Mouse (Mus musculus) lung, postnatal 10 days (tissue): ENCODE results near the gene Hist1h2af.
"Not testable (repeated sequence)": the region's sequence is repeated elsewhere in the genome, so short reads cannot be mapped to it uniquely, and the experiment has no call there.

ENCODE experiments used
- DNase-seq: peaks from one replicate; pipeline ENCODE4 v3.0.0; 2021

Hist1h2af gene

GRCm38 (mm10) chr13:23536076-23536822, 2.5 kb downstream of the Hist1h2af start:
- no peak for DNase-seq

- no peak for DNase-seq
These were observed 3.5 kb downstream of the Hist1h2af start for GRCm38 (mm10) chr13:23537006-23537710.

DNA sequence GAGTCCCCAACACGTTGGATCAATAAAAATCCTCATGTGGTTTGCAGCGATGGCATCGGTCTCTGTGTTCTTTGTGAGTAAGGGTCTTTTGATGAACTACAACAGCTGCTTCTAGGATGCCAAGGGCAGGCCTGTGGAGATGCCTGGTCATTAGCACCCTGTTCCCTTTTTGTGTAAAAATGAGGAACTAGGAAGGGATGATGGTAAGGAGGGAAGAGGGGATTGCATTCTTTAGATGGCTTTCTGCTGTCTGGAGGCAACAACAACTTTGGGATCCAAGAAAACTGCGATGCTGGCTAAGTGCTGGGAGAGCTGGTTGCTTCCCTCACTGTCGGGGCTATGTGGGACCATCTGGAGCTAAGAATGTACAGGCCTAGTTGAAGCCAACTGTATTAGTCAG, 4.5 kb downstream of the Hist1h2af start:
- no peak for DNase-seq

GRCm38 (mm10) chr13:23539821-23540220, 6.1 kb downstream of the Hist1h2af start:
- not testable (repeated sequence) for DNase-seq

DNA sequence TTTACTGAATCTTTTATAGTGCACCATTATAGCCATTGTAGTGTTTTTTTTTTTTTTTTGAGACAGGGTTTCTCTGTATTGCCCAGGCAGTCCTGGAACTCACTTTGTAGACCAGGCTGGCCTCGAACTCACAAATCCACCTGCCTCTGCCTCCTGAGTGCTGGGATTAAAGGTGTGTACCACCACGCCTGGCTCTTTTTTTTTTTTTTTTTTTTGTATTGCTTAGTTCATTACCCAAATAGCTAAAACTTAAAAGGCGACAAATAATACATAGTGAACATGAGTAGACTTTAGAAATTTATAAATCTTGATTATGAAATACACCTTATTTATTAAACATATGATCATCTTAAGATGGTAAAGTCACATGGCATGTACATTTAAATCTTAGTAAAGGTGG, 7.8 kb downstream of the Hist1h2af start:
- no peak for DNase-seq

DNA sequence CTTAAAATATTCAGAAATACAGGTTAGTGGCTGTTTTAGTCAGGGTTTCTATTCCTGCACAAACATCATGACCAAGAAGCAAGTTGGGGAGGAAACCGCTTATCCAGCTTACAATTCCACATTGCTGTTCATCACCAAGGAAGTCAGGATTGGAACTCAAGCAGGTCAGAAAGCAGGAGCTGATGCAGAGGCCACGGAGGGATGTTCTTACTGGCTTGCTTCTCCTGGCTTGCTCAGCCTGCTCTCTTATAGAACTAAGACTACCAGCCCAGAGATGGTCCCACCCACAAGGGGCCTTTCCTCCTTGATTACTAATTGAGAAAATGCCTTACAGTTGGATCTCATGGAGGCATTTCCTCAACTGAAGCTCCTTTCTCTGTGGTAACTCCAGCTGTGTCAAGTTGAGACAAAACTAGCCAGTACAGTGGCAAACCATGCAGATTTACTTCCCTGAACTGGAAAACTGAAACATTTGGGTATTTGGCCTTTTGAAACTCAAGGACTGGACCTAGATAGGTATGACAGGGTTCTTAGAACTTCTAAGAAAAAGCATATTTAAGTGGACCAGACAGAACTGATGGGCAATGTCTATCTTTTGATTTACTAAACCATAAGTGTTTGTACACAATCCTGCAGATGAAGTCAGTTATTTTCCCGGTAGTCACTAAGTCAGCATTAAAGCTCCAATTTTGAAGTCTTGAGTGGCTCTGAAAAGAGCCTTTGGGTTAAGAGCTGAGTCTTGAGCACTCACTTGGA, 8.7 kb downstream of the Hist1h2af start:
- not testable (repeated sequence) for DNase-seq

DNA sequence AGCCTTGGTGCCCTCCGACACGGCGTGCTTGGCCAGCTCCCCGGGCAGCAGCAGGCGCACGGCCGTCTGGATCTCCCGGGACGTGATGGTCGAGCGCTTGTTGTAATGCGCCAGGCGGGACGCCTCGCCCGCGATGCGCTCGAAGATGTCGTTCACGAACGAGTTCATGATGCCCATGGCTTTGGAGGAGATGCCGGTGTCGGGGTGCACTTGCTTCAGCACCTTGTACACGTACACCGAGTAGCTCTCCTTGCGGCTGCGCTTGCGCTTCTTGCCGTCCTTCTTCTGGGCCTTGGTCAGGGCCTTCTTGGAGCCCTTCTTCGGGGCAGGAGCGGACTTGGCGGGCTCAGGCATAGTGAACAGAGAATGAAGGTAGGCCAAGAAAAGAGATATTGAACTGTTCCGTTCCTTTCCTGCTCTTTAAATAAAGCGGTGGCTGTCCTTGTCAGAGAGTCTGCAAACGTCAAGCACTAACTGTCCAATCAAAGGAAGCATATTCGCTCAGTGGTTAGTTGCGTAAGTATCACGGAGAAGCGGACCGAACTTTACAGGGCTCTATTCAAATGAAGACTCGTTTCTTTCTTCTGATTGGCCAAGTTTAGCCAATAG, 9.4 kb downstream of the Hist1h2af start, which contains the start of gene Hist1h2bh:
Hist1h2bh (minus strand) TSS at position 394 of the 609 bp plus-strand sequence.
- peak; percentile 81 for DNase-seq

- peak; percentile 84 for DNase-seq
These were observed 10.5 kb downstream of the Hist1h2af start, which contains the start of gene Hist1h3f for GRCm38 (mm10) chr13:23543965-23544786. TSS of gene Hist1h3f (plus strand) at chr13:23544052.

DNA sequence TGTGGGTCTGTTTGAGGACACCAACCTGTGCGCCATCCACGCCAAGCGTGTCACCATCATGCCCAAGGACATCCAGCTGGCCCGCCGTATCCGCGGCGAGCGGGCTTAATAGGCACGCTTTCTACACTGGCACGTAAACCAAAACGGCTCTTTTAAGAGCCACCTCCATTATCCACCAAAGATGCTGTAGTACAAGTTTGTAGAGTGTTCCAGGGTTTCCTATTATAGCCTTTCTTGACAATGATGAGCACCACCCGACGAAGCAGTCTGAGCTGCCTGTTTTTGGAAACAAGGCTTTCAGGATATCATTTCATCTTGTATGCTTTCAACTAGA, 11.0 kb downstream of the Hist1h2af start:
- DNase-seq, result not testable (repeated sequence)

DNA sequence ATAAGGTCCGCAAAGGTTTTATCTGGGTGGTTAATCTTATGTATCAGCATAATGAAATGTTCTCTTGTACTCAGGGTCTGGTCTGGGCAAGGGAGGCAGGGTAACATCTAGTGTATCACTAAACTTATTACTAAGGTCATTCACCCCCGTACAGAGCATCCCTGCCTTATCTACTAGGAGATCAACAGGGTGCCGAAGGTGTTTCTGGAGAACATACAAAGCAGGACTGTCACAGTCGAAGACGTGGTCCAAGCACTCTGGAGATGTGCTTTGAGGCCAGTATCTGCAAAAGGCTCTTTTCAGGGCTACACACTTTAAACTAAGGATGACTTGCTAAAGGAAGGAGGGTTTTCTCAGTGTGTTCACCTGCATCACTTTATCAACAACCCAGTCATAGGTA, 13.0 kb downstream of the Hist1h2af start:
- DNase-seq, result no peak

GRCm38 (mm10) chr13:23550761-23551145, 17.0 kb downstream of the Hist1h2af start:
- DNase-seq, result no peak

- DNase-seq, result peak; percentile 93
These were observed 17.6 kb downstream of the Hist1h2af start, which contains the start of gene Hist1h4f for GRCm38 (mm10) chr13:23551146-23551834. TSS of gene Hist1h4f (minus strand) at chr13:23551648.

- no peak for DNase-seq
These were observed 18.5 kb downstream of the Hist1h2af start for GRCm38 (mm10) chr13:23551931-23552914.

- DNase-seq, result no peak
These were observed 19.3 kb downstream of the Hist1h2af start, which contains the start of gene Hist1h1d for GRCm38 (mm10) chr13:23552962-23553361. TSS of gene Hist1h1d (plus strand) at chr13:23553262.

DNA sequence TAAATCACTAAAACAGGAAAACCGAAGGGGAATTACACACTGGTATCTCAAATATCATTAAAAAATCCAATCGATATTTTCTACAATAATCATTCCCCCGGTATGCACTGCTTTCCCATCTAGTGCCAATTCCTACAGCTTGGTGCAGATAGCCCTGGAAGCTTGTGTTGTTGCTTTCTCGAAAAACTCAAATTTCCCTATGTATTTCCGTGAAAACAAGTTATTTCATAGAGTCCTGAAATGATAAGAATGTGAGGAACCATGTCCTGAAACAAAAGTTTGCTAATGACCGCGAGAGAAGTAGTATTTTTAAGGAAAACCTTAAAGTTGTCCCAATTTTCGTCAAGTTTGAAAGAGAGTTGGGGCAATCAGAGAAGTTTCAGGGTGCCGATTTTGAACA, 20.7 kb downstream of the Hist1h2af start:
- no peak for DNase-seq

GRCm38 (mm10) chr13:23554925-23555838, 21.5 kb downstream of the Hist1h2af start:
- DNase-seq, result peak; percentile 82

- DNase-seq, result peak; percentile 87
These were observed 22.2 kb downstream of the Hist1h2af start for GRCm38 (mm10) chr13:23555839-23556416.

DNA sequence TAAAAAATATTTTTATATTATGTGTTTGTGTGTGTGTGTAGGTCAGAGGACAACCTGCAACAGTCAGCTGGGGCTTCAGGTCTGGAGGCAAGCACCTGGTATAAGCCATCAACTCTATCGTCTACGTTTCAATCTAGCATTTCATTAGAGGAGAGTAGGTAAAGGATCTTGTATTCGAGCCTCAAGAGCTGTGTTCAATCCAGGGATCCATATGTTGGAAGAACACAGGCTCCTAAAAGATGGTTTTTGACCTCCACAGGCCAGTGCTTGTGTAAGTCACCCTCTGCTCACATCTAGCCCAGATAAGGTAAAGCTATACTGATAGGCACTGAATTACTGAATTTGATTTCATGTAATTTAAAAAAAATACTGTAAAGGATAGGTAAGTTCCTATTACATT, 23.2 kb downstream of the Hist1h2af start:
- no peak for DNase-seq

GRCm38 (mm10) chr13:23560699-23561098, 27.0 kb downstream of the Hist1h2af start:
- DNase-seq, result not testable (repeated sequence)
